Mouse (Mus musculus): ENCODE data around the gene Ttc36. TPM values are rescaled to one million over a fixed set of nuclear protein-coding genes. Genes with fewer than 3 reads are reported as not detected.
A peak's percentile ranks its signal among the peaks of the same experiment; 100 is the strongest.

Ttc36 gene
- total RNA-seq (2014; rRNA removed; ENCODE audit: low replicate concordance), result 0.31 TPM in 1 of 2 replicates, not detected in the other
- polyA plus RNA-seq (2015; fragmentation: Nextera tagmentation; extraction: Ambion mirVana), result 0.72 TPM in 1 of 2 replicates, not detected in the other

- DNase-seq (ENCODE audit: low spot score) (no peak), ATAC-seq (ENCODE audit: insufficient read depth, low read depth) (no peak)
- no peak within 1 kb of the TSS for H3K4me2 ChIP-seq (ENCODE audit: low read depth, low read length)
- WGBS, result 72% methylated on average over 4 of the region's 4 CpGs
- peaks cover 30% of the 10 kb centered on the region for H3K36me3 ChIP-seq (replicated peaks; ENCODE audit: control insufficient read depth, insufficient read depth, low read length)
- H3K4me1 ChIP-seq (ENCODE audit: control insufficient read depth, insufficient read depth), result peaks cover 13% of the 10 kb centered on the region; the same call in 1 of the 2 replicates
- H3K27me3 ChIP-seq (ENCODE audit: control insufficient read depth, insufficient read depth, low read length), result no peaks in the 10 kb centered on the region; the same call in 1 of the 2 replicates
- H3K27ac ChIP-seq (ENCODE audit: low read depth), result no peak within 1 kb of the TSS
- no peak for TF ChIP-seq EP300 (IDR thresholded peaks at IDR 0.05; ENCODE audit: low read depth)
- TF ChIP-seq CTCF (IDR thresholded peaks at IDR 0.05; ENCODE audit: low read depth), result no peak
- H3K9me3 ChIP-seq (replicated peaks; ENCODE audit: control insufficient read depth, low read length), result no peaks in the 10 kb centered on the region
- no peak within 1 kb of the TSS for H3K9ac ChIP-seq (replicated peaks; ENCODE audit: low read depth, low read length)
- no peak within 1 kb of the TSS for H3K4me3 ChIP-seq (ENCODE audit: low read depth, low read length)
These were observed at the start of gene Ttc36 for GRCm38 (mm10) chr9:44802808-44803450. TSS of gene Ttc36 (minus strand) at chr9:44803072.

GRCm38 (mm10) chr9:44847446-44847845, 44.6 kb upstream of the Ttc36 start:
- WGBS, result 65% methylated on average over 6 of the region's 6 CpGs
- Histone ChIP-seq H3K4me3 (ENCODE audit: low read depth, low read length) (no peak overlapping the region), H3K4me2 (ENCODE audit: low read depth, low read length) (no peak overlapping the region), H3K9ac (replicated peaks; ENCODE audit: low read depth, low read length) (no peak overlapping the region), H3K4me1 (ENCODE audit: control insufficient read depth, insufficient read depth) (no peaks in the 10 kb centered on the region), H3K27ac (ENCODE audit: low read depth) (no peak overlapping the region; the same call in 1 of the 2 replicates), H3K9me3 (replicated peaks; ENCODE audit: control insufficient read depth, low read length) (no peaks in the 10 kb centered on the region), H3K27me3 (ENCODE audit: control insufficient read depth, insufficient read depth, low read length) (no peaks in the 10 kb centered on the region), H3K36me3 (replicated peaks; ENCODE audit: control insufficient read depth, insufficient read depth, low read length) (peaks cover 73% of the 10 kb centered on the region)
- TF ChIP-seq EP300 (IDR thresholded peaks at IDR 0.05; ENCODE audit: low read depth) (no peak), CTCF (IDR thresholded peaks at IDR 0.05; ENCODE audit: low read depth) (no peak)
- no peak for ATAC-seq (ENCODE audit: insufficient read depth, low read depth)
- DNase-seq (ENCODE audit: low spot score), result no peak

- H3K9ac ChIP-seq (replicated peaks; ENCODE audit: low read depth, low read length), result no peak overlapping the region
These were observed 38.4 kb upstream of the Ttc36 start for GRCm38 (mm10) chr9:44841241-44841640.

GRCm38 (mm10) chr9:44836439-44836838, 33.6 kb upstream of the Ttc36 start:
- H3K9me3 ChIP-seq (replicated peaks; ENCODE audit: control insufficient read depth, low read length), result no peaks in the 10 kb centered on the region
- H3K9ac ChIP-seq (replicated peaks; ENCODE audit: low read depth, low read length), result no peak overlapping the region
- H3K4me1 ChIP-seq (ENCODE audit: control insufficient read depth, insufficient read depth), result no peaks in the 10 kb centered on the region
- TF ChIP-seq CTCF (IDR thresholded peaks at IDR 0.05; ENCODE audit: low read depth), result peak; percentile 75
- TF ChIP-seq EP300 (IDR thresholded peaks at IDR 0.05; ENCODE audit: low read depth), result no peak
- no peak overlapping the region for H3K4me3 ChIP-seq (ENCODE audit: low read depth, low read length)
- H3K27me3 ChIP-seq (ENCODE audit: control insufficient read depth, insufficient read depth, low read length), result no peaks in the 10 kb centered on the region
- no peak for ATAC-seq (ENCODE audit: insufficient read depth, low read depth)
- no peak overlapping the region for H3K27ac ChIP-seq (ENCODE audit: low read depth)
- H3K4me2 ChIP-seq (ENCODE audit: low read depth, low read length), result no peak overlapping the region
- WGBS, result 45% methylated on average over 7 of the region's 7 CpGs
- peaks cover 80% of the 10 kb centered on the region for H3K36me3 ChIP-seq (replicated peaks; ENCODE audit: control insufficient read depth, insufficient read depth, low read length)
- DNase-seq (ENCODE audit: low spot score), result peak; percentile 78

More at GRCm38 (mm10) chr9:44841241-44841640, 38.4 kb upstream of the Ttc36 start:
- no peak for DNase-seq (ENCODE audit: low spot score)
- TF ChIP-seq EP300 (IDR thresholded peaks at IDR 0.05; ENCODE audit: low read depth), result no peak
- peak; percentile 65 for TF ChIP-seq CTCF (IDR thresholded peaks at IDR 0.05; ENCODE audit: low read depth)
- Histone ChIP-seq H3K9me3 (replicated peaks; ENCODE audit: control insufficient read depth, low read length) (no peaks in the 10 kb centered on the region), H3K27ac (ENCODE audit: low read depth) (no peak overlapping the region), H3K27me3 (ENCODE audit: control insufficient read depth, insufficient read depth, low read length) (no peaks in the 10 kb centered on the region), H3K4me2 (ENCODE audit: low read depth, low read length) (no peak overlapping the region), H3K4me3 (ENCODE audit: low read depth, low read length) (no peak overlapping the region), H3K4me1 (ENCODE audit: control insufficient read depth, insufficient read depth) (no peaks in the 10 kb centered on the region), H3K36me3 (replicated peaks; ENCODE audit: control insufficient read depth, insufficient read depth, low read length) (peaks cover 75% of the 10 kb centered on the region)
- 85% methylated on average over 10 of the region's 10 CpGs for WGBS
- no peak for ATAC-seq (ENCODE audit: insufficient read depth, low read depth)

GRCm38 (mm10) chr9:44832356-44832755, 29.5 kb upstream of the Ttc36 start:
- ATAC-seq (ENCODE audit: insufficient read depth, low read depth) (no peak), DNase-seq (ENCODE audit: low spot score) (no peak)
- no peak overlapping the region for H3K4me2 ChIP-seq (ENCODE audit: low read depth, low read length)
- 51% methylated on average over 4 of the region's 4 CpGs for WGBS
- TF ChIP-seq CTCF (IDR thresholded peaks at IDR 0.05; ENCODE audit: low read depth), result no peak
- TF ChIP-seq EP300 (IDR thresholded peaks at IDR 0.05; ENCODE audit: low read depth), result no peak
- H3K9me3 ChIP-seq (replicated peaks; ENCODE audit: control insufficient read depth, low read length), result no peaks in the 10 kb centered on the region
- no peak overlapping the region for H3K4me3 ChIP-seq (ENCODE audit: low read depth, low read length)
- no peaks in the 10 kb centered on the region for H3K4me1 ChIP-seq (ENCODE audit: control insufficient read depth, insufficient read depth)
- H3K9ac ChIP-seq (replicated peaks; ENCODE audit: low read depth, low read length), result no peak overlapping the region
- H3K27ac ChIP-seq (ENCODE audit: low read depth), result no peak overlapping the region
- H3K27me3 ChIP-seq (ENCODE audit: control insufficient read depth, insufficient read depth, low read length), result no peaks in the 10 kb centered on the region
- peaks cover 89% of the 10 kb centered on the region for H3K36me3 ChIP-seq (replicated peaks; ENCODE audit: control insufficient read depth, insufficient read depth, low read length)
